Mouse (Mus musculus) spleen, embryonic (tissue): ENCODE results near the gene Mfsd6l.

Source experiments
- CTCF ChIA-PET: fragments of 350-600 bp; sonication (Branson Sonifier 250); formaldehyde crosslinking; loops from one replicate; lab custom pipeline; 2022; lab: Charles Lee

The Mfsd6l gene

DNA sequence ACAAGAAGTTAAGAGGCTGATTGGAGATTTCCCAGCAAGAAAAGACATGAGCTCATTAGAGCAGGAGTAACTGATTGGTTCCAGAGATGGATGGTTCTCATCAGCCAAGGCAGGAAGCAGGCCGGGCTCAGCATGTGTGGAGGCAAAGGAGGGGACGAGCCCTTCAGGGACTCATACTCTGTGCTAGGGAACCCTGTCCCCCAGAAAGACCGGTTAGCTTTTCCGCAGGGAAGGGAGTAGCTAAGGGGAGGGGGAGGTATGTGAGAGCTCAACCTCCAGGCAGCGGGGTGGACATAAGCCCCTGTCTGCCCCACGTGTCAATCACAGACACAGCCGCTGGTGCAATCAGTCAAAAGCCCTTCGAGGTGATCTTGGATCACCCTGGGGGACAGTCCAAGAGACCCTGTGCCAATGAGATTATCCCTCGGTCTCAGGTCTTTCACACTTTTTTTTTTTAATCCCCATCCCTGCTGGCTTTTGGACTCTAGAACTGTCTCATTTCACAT lies 45.6 kb downstream of the Mfsd6l start:
- CTCF ChIA-PET: no interaction called here

GRCm38 (mm10) chr11:68602200-68602931 lies 46.4 kb downstream of the Mfsd6l start:
- CTCF ChIA-PET: no interaction called here

GRCm38 (mm10) chr11:68607046-68607445 lies 51.1 kb downstream of the Mfsd6l start:
- CTCF ChIA-PET: no interaction called here
